Mouse (Mus musculus) cerebellum, adult 11-12 months (tissue): ENCODE results near the gene Lama5.

Source experiments
- DNase-seq: peaks from one replicate; pipeline ENCODE4 v3.0.0; 2022

Gene Lama5

DNA sequence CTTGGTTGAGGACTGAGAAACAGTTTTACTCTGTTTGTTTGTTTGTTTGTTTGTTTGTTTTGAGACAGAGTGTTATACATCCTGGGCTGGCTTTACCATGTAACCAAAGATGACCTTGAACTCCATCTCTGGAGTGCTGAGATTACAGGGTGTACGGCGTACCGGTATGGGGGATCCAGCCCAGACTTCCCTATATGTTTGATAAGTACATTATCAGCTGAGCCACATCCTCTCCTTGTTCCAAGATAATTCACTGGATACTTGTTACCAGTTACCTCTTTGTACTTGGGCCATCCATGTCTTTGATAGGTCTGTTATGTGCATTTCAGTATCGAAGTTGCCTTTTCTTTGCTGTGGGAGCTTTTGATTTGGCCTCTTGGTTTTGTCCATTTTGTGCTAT lies 92.4 kb downstream of the Lama5 start:
- DNase-seq = no peak

DNA sequence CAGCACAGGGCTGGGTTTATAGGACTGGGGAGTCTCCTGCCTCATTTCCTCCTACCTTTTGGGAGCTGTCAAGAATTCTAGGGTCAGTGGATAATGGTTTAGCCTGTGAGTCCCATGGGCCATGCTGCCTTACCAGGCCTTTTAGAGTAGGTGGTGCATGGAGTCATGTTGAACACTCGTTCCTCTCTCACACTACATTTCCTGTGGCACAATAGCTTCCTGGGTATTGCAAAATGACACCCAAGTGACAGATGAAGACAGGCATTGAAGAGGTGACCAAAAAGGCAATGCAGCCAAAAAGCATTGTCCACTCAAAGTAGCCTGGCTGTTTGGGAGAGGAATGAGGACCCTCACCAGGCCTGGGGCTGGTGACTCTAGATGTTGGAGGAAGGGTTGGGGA lies 98.0 kb downstream of the Lama5 start:
- DNase-seq = no peak
